Mouse (Mus musculus) G1E (cell line): ENCODE data around the gene Tmem160. TPM values are rescaled to one million over a fixed set of nuclear protein-coding genes. Genes with fewer than 3 reads are reported as not detected.
A peak's percentile ranks its signal among the peaks of the same experiment; 100 is the strongest.

Experiments
- ATAC-seq: 2 replicates; pipeline ENCODE4 v1.8.0; 2016; ENCODE audit warnings: mild to moderate bottlenecking; ENCODE audit not compliant: insufficient number of reproducible peaks, poor library complexity, low FRiP score, severe bottlenecking; ENCODE audit errors: extremely low read depth
- DNase-seq: peaks from one replicate; pipeline ENCODE4 v3.0.0; 2012; ENCODE audit warnings: low spot score
- H3K27me3 ChIP-seq: 2 replicates; pipeline ENCODE4 v1.6.1; 2012; ENCODE audit warnings: mild to moderate bottlenecking, low read length, inconsistent platforms; ENCODE audit not compliant: insufficient read depth
- H3K36me3 ChIP-seq: replicated peaks from 2 replicates; pipeline ENCODE3; 2012; ENCODE audit warnings: mild to moderate bottlenecking, inconsistent platforms
- H3K4me1 ChIP-seq: 2 replicates; pipeline ENCODE4 v1.6.1; 2012; ENCODE audit warnings: low read depth, low read length, inconsistent platforms, mixed read lengths; ENCODE audit not compliant: insufficient read depth
- H3K4me3 ChIP-seq: 2 replicates; pipeline ENCODE4 v1.5.1; 2012; ENCODE audit warnings: low read depth, mild to moderate bottlenecking, inconsistent platforms, low read length, moderate library complexity, mixed read lengths
- H3K9me3 ChIP-seq: replicated peaks from 2 replicates; pipeline ENCODE4 v1.6.1; 2012; ENCODE audit warnings: inconsistent platforms
- CTCF ChIP-seq: IDR thresholded peaks from 2 replicates; pipeline ENCODE4 v1.5.1; 2012; ENCODE audit warnings: low read depth, low read length, inconsistent platforms, mixed read lengths
- GATA1 ChIP-seq: IDR thresholded peaks from 2 replicates; pipeline ENCODE4 v1.6.1; 2012; ENCODE audit warnings: borderline replicate concordance, low read length, inconsistent platforms, mixed read lengths
- GATA2 ChIP-seq: IDR thresholded peaks from 2 replicates; pipeline ENCODE4 v1.6.1; 2012; ENCODE audit warnings: low read depth, low read length, inconsistent platforms, borderline replicate concordance
- POLR2AphosphoS5 ChIP-seq: IDR thresholded peaks from 2 replicates; pipeline ENCODE4 v1.6.1; 2012; ENCODE audit warnings: low read depth, low read length, inconsistent platforms; ENCODE audit not compliant: insufficient replicate concordance
- TAL1 ChIP-seq: conservative IDR thresholded peaks from 2 replicates; pipeline ENCODE4 v1.6.1; 2012; ENCODE audit warnings: low read depth, low read length, inconsistent platforms, mixed read lengths
- polyA plus RNA-seq: library from polyadenylated mRNA; stranded (reverse); fragments of >175 nt; gene quantifications from 2 replicates; pipeline ENCODE4 v1.2.3, GENCODE M21; 2012
- total RNA-seq, 2 experiments: library from RNA; stranded (forward) in 1 of 2; stranded (reverse) in 1 of 2; fragments of 200-1000 nt in 1 of 2; fragments of >200 nt in 1 of 2; fragmentation: Nextera tagmentation in 1 of 2; gene quantifications; 2 replicates each; pipeline ENCODE4 v1.2.3; 2014 to 2017

Gene Tmem160
- total and polyA plus RNA-seq, 3 experiments, result 22.7 to 166 (median 23.9) TPM

DNA sequence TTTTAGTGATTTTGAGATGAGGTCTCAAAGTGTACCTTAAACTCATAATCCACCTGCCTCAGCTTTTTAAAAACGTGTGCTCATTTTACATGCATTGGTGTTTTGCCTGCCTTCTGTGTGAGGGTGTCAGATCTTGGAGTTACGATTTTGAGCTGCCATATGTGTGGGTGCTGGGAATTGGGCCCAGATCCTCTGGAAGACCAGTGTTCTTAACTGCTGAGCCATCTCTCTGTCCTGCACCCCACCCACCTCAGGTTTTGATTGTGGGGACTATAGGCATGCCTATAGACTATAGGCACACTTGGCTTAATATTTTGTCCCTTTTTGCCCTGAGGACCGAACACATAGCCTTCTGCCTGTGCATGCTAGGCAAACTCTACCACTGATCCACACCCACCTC, 39.6 kb downstream of the Tmem160 start:
- H3K4me3 ChIP-seq, result no peak overlapping the region
- peaks cover 9% of the 10 kb centered on the region; the same call in 1 of the 2 replicates for H3K4me1 ChIP-seq
- no peak for TF ChIP-seq GATA1
- TF ChIP-seq TAL1, result no peak
- TF ChIP-seq CTCF, result no peak
- TF ChIP-seq GATA2, result no peak
- no peak for TF ChIP-seq POLR2AphosphoS5
- DNase-seq (no peak), ATAC-seq (no peak)
- no peaks in the 10 kb centered on the region for H3K9me3 ChIP-seq
- H3K36me3 ChIP-seq, result peaks cover 25% of the 10 kb centered on the region
- H3K27me3 ChIP-seq, result peaks cover 2% of the 10 kb centered on the region; the same call in 1 of the 2 replicates

DNA sequence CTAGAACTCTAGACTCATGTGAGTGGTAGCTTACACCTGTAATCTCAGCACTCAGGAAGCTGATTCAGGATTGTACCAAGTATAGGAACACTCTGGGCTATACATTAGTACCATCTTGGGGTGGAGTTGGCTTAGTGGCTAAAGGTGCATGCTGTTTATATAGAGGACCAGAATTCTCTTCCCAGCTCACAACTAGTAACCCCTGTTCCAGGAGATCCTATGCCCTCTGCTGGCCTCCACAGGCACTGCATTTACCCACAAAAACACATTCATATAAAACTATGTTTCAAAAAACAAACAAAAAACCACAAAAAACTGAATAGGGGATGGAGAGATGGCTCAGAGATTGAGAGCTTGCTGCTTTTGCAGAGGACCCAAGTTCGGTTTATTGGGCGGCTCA, 40.8 kb downstream of the Tmem160 start:
- Histone ChIP-seq H3K4me1 (peaks cover 9% of the 10 kb centered on the region; the same call in 1 of the 2 replicates), H3K27me3 (no peaks in the 10 kb centered on the region; the same call in 1 of the 2 replicates), H3K36me3 (peaks cover 37% of the 10 kb centered on the region), H3K9me3 (no peaks in the 10 kb centered on the region), H3K4me3 (no peak overlapping the region)
- TF ChIP-seq CTCF (peak; percentile 43; the same call in 1 of the 2 replicates), GATA2 (no peak)
- peak; percentile 43 for DNase-seq
- ATAC-seq, result no peak; the same call in 1 of the 2 replicates

DNA sequence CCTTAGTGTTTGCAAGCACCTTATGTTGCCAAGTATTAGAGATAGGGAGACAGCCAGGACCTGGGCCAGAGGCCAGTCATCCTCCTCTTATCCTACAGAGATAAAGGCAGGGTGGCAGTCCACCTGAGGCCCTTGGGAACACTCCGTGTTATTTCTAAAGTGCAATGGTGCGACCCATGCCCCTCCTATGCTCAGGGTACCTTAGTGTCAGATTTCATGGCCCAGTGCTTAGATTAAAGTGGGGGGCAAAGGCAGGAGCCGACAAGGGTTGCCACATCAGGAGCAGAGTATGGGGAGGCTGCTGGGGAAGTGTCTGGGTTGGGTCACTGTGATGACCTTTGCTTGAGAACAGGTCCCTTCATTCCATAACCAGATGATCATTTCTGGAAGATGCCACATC, 43.7 kb downstream of the Tmem160 start:
- no peak for TF ChIP-seq TAL1
- TF ChIP-seq GATA2, result no peak
- no peak for TF ChIP-seq POLR2AphosphoS5
- TF ChIP-seq GATA1, result no peak
- no peak for TF ChIP-seq CTCF
- no peaks in the 10 kb centered on the region for H3K4me1 ChIP-seq
- no peaks in the 10 kb centered on the region; the same call in 1 of the 2 replicates for H3K27me3 ChIP-seq
- no peak for ATAC-seq
- H3K36me3 ChIP-seq, result peaks cover 53% of the 10 kb centered on the region
- H3K9me3 ChIP-seq, result no peaks in the 10 kb centered on the region
- H3K4me3 ChIP-seq, result no peak overlapping the region
- no peak for DNase-seq

DNA sequence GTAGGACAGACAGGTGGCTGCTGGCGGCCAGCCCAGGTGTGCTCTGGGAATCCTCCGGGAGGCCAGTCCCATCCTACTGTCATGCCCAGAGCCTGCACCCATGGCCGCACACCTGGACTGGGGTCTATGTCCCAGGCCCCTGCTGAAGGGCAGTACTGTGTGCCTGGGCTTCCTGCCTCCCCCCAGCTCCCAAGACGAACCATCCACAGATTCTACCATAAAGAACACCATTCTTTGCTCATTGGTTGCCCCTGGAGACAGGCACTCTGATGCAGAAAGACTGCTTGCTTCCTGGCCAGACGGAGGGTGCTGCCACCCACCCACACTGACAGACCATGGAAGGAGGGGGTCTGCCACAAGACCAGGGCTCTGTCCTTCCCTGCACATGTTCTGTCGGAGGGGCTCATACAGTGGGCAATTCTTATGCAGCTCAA, 47.1 kb downstream of the Tmem160 start:
- no peaks in the 10 kb centered on the region; the same call in 1 of the 2 replicates for H3K27me3 ChIP-seq
- ATAC-seq (no peak), DNase-seq (no peak)
- H3K36me3 ChIP-seq, result peaks cover 80% of the 10 kb centered on the region
- H3K4me1 ChIP-seq, result no peaks in the 10 kb centered on the region
- H3K9me3 ChIP-seq, result no peaks in the 10 kb centered on the region
- TF ChIP-seq POLR2AphosphoS5, result no peak
- TF ChIP-seq GATA2, result no peak
- TF ChIP-seq CTCF, result no peak
- TF ChIP-seq GATA1, result no peak
- no peak for TF ChIP-seq TAL1
- no peak overlapping the region for H3K4me3 ChIP-seq

DNA sequence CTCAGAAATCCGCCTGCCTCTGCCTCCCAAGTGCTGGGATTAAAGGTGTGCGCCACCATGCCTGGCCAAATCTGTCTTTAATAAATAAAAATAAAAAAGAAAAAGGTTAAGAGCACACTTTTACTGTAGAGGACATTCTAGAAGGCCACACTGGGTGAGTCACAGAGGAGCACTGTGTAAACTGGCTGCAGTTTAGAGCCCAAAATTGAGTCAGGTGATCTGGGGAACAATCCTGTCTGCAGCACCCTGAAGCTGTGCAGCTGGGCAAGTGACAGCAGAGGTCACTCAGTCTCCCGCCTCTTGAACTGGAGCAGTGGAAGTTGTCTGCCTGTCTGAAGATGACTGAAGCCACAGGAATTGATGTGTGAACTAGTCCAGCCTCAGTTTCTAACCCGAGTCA, 49.0 kb downstream of the Tmem160 start:
- TF ChIP-seq TAL1 (no peak), GATA1 (no peak), CTCF (no peak), GATA2 (no peak), POLR2AphosphoS5 (no peak)
- no peak for DNase-seq
- H3K9me3 ChIP-seq, result no peaks in the 10 kb centered on the region
- no peaks in the 10 kb centered on the region for H3K4me1 ChIP-seq
- no peak overlapping the region for H3K4me3 ChIP-seq
- no peak for ATAC-seq
- peaks cover 81% of the 10 kb centered on the region for H3K36me3 ChIP-seq
- no peaks in the 10 kb centered on the region; the same call in 1 of the 2 replicates for H3K27me3 ChIP-seq

DNA sequence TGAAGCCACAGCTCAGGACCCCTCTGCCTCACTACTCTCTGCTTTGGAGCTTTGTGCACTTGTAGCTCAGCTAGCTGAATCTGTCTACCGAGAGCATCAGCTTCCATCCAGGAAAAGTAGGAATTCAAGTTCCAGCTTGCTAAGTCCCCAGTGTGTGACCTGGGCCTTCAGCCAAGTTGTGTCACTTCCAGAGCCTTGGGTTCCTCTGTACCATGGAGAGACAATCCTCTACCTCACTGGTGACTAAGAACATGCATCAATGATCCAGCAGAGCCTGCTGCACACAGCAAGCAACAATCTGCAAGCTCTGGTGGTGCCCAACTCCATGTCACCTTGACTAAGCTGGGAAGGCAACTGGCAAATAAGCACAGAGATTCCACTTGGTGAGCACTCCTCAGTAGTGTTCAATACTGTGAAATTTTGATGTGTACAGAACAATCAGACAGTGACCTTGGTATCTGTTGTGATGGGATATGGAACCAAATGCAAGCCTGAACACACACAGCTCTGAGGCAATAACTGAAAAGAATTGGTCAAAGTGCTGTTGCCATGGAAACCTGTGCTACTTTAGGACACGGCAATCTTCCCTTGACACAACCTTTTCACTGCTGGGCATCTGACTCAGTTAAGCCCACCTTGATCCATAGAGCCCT, 52.1 kb downstream of the Tmem160 start:
- Histone ChIP-seq H3K4me1 (0 out of 2 replicates have a peak, but pooled peaks cover 4% of the 10 kb centered on the region), H3K27me3 (no peaks in the 10 kb centered on the region), H3K36me3 (peaks cover 71% of the 10 kb centered on the region), H3K9me3 (no peaks in the 10 kb centered on the region), H3K4me3 (no peak overlapping the region)
- no peak for TF ChIP-seq POLR2AphosphoS5
- no peak for TF ChIP-seq GATA2
- no peak for TF ChIP-seq GATA1
- no peak for TF ChIP-seq TAL1
- TF ChIP-seq CTCF, result no peak
- no peak for ATAC-seq
- no peak for DNase-seq

Other genes with a start within 250 kb of the Tmem160 start
- gene Dhx34, start 230.7 kb upstream of the Tmem160 start, total RNA-seq (2014; fragmentation: Nextera tagmentation), result 9.6 and 10.7 TPM in 2 replicates
- 6.9 and 8.8 TPM in 2 replicates for gene Dhx34, start 230.7 kb upstream of the Tmem160 start, total RNA-seq (2017)
- 25.1 and 26.6 TPM in 2 replicates for gene Dhx34, start 230.7 kb upstream of the Tmem160 start, polyA plus RNA-seq
- 0.23 and 0.63 TPM in 2 replicates for gene C5ar2, start 208.6 kb upstream of the Tmem160 start, total RNA-seq (2014; fragmentation: Nextera tagmentation)
- gene C5ar2, start 208.6 kb upstream of the Tmem160 start, total RNA-seq (2017), result 0.12 and 0.27 TPM in 2 replicates
- 0.02 TPM in 2 replicates for gene C5ar2, start 208.6 kb upstream of the Tmem160 start, polyA plus RNA-seq
- not detected in 2 replicates for gene C5ar1, start 193.2 kb upstream of the Tmem160 start, total RNA-seq (2014; fragmentation: Nextera tagmentation)
- 0.16 and 0.64 TPM in 2 replicates for gene C5ar1, start 193.2 kb upstream of the Tmem160 start, total RNA-seq (2017)
- not detected in 2 replicates for gene C5ar1, start 193.2 kb upstream of the Tmem160 start, polyA plus RNA-seq
- gene Inafm1, start 179.2 kb upstream of the Tmem160 start, total RNA-seq (2014; fragmentation: Nextera tagmentation), result 3.5 and 4.1 TPM in 2 replicates
- 18.8 and 23.1 TPM in 2 replicates for gene Inafm1, start 179.2 kb upstream of the Tmem160 start, total RNA-seq (2017)
- gene Inafm1, start 179.2 kb upstream of the Tmem160 start, polyA plus RNA-seq, result 92.0 and 140 TPM in 2 replicates
- 8.1 and 16.6 TPM in 2 replicates for gene Ccdc9, start 166.0 kb upstream of the Tmem160 start, total RNA-seq (2014; fragmentation: Nextera tagmentation)
- gene Ccdc9, start 166.0 kb upstream of the Tmem160 start, total RNA-seq (2017), result 58.0 and 66.0 TPM in 2 replicates
- gene Ccdc9, start 166.0 kb upstream of the Tmem160 start, polyA plus RNA-seq, result 133 and 136 TPM in 2 replicates
- gene Bbc3, start 144.4 kb upstream of the Tmem160 start, total RNA-seq (2014; fragmentation: Nextera tagmentation), result 10.2 and 15.8 TPM in 2 replicates
- gene Bbc3, start 144.4 kb upstream of the Tmem160 start, total RNA-seq (2017), result 9.0 and 16.3 TPM in 2 replicates
- gene Bbc3, start 144.4 kb upstream of the Tmem160 start, polyA plus RNA-seq, result 209 and 355 TPM in 2 replicates
- 105 TPM in 2 replicates for gene Sae1, start 65.0 kb upstream of the Tmem160 start, total RNA-seq (2014; fragmentation: Nextera tagmentation)
- gene Sae1, start 65.0 kb upstream of the Tmem160 start, total RNA-seq (2017), result 319 and 383 TPM in 2 replicates
- gene Sae1, start 65.0 kb upstream of the Tmem160 start, polyA plus RNA-seq, result 49.5 and 52.0 TPM in 2 replicates
- gene Zc3h4, start 51.9 kb upstream of the Tmem160 start, total RNA-seq (2014; fragmentation: Nextera tagmentation), result 62.2 and 64.4 TPM in 2 replicates
- 18.6 and 23.7 TPM in 2 replicates for gene Zc3h4, start 51.9 kb upstream of the Tmem160 start, total RNA-seq (2017)
- gene Zc3h4, start 51.9 kb upstream of the Tmem160 start, polyA plus RNA-seq, result 179 and 193 TPM in 2 replicates
- not detected in 2 replicates for gene Npas1, start 24.9 kb downstream of the Tmem160 start, total RNA-seq (2014; fragmentation: Nextera tagmentation)
- gene Npas1, start 24.9 kb downstream of the Tmem160 start, total RNA-seq (2017), result 0.05 TPM in 1 of 2 replicates, not detected in the other
- gene Npas1, start 24.9 kb downstream of the Tmem160 start, polyA plus RNA-seq, result not detected in 2 replicates
- gene Arhgap35, start 162.2 kb downstream of the Tmem160 start, total RNA-seq (2014; fragmentation: Nextera tagmentation), result 12.2 and 14.4 TPM in 2 replicates
- gene Arhgap35, start 162.2 kb downstream of the Tmem160 start, total RNA-seq (2017), result 7.0 and 8.0 TPM in 2 replicates
- gene Arhgap35, start 162.2 kb downstream of the Tmem160 start, polyA plus RNA-seq, result 2.3 and 3.5 TPM in 2 replicates
- not detected in 2 replicates for gene Ceacam15, start 222.9 kb downstream of the Tmem160 start, total RNA-seq (2014; fragmentation: Nextera tagmentation)
- gene Ceacam15, start 222.9 kb downstream of the Tmem160 start, total RNA-seq (2017), result 0.27 TPM in 1 of 2 replicates, not detected in the other
- not detected in 2 replicates for gene Ceacam15, start 222.9 kb downstream of the Tmem160 start, polyA plus RNA-seq